Mouse (Mus musculus): ENCODE measurements at regions not wholly inside any gene's neighbourhood (a gene's known extent, or its start where the extent isn't known, plus 50 kb on each side); places are given as distances from the start of the nearest gene placed in this dataset.

DNA sequence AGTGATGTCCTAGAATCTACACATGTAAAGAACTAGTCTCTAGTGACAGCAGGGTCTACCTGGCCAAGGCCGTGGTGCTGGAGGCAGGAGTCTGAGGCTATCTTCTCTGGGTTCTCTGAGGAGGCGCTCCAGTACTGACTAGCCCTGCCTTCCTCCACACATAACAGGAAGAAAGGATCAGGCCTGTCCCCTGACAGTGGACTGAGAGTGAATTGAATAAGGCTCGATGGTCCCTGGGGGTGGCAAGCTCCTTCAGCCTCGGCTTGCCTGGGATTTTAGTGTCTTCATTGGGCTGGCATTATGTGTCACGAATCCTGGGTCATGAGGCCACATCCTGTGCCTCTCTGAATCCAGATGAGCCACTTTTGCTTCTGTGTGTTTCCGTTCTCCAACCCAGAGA, 50.9 kb upstream of the Dlk1 start:
- no peak for TF ChIP-seq CTCF (IDR thresholded peaks at IDR 0.05; ENCODE audit: control insufficient read depth, insufficient read depth, low read length)
- no peak for TF ChIP-seq POLR2A (IDR thresholded peaks at IDR 0.05; ENCODE audit: borderline replicate concordance, control insufficient read depth, low read depth, low read length)
